Mouse (Mus musculus): ENCODE measurements around the gene Copb2. TPM values are rescaled to one million over a fixed set of nuclear protein-coding genes. Genes with fewer than 3 reads are reported as not detected.

Gene Copb2
- polyA plus RNA-seq (2012; ENCODE audit: insufficient read depth, low replicate concordance): 18.2 TPM in 1 of 2 replicates, not detected in the other

- peaks cover 54% of the 10 kb centered on the region for H3K4me1 ChIP-seq
- H3K4me3 ChIP-seq (replicated peaks): peak within 1 kb of the TSS; percentile 96
- peaks cover 30% of the 10 kb centered on the region for H3K36me3 ChIP-seq (replicated peaks; ENCODE audit: low read length)
- peaks cover 3% of the 10 kb centered on the region for H3K27me3 ChIP-seq (replicated peaks)
- no peak for TF ChIP-seq FLI1 (IDR thresholded peaks at IDR 0.05; ENCODE audit: low read length)
- H3K9me3 ChIP-seq: no peaks in the 10 kb centered on the region
These were observed at the start of gene Copb2 for GRCm38 (mm10) chr9:98563137-98564126. TSS of gene Copb2 (plus strand) at chr9:98563721.

- Histone ChIP-seq H3K4me3 (replicated peaks) (peak overlapping the region; percentile 64), H3K27me3 (replicated peaks) (peaks cover 3% of the 10 kb centered on the region), H3K36me3 (replicated peaks; ENCODE audit: low read length) (peaks cover 6% of the 10 kb centered on the region), H3K4me1 (peaks cover 69% of the 10 kb centered on the region), H3K9me3 (peaks cover 6% of the 10 kb centered on the region; the same call in 1 of the 2 replicates)
- TF ChIP-seq GATA1 (IDR thresholded peaks at IDR 0.05; ENCODE audit: borderline replicate concordance, low read length): no peak
- TF ChIP-seq FLI1 (IDR thresholded peaks at IDR 0.05; ENCODE audit: low read length): no peak
These were observed 39.6 kb upstream of the Copb2 start for GRCm38 (mm10) chr9:98523872-98524271.

GRCm38 (mm10) chr9:98524786-98525542, 38.6 kb upstream of the Copb2 start:
- no peak overlapping the region for H3K4me3 ChIP-seq (replicated peaks)
- no peak for TF ChIP-seq FLI1 (IDR thresholded peaks at IDR 0.05; ENCODE audit: low read length)
- TF ChIP-seq GATA1 (IDR thresholded peaks at IDR 0.05; ENCODE audit: borderline replicate concordance, low read length): no peak

GRCm38 (mm10) chr9:98525543-98525924, 38.0 kb upstream of the Copb2 start:
- H3K4me1 ChIP-seq: peaks cover 54% of the 10 kb centered on the region
- peaks cover under 1% of the 10 kb centered on the region for H3K36me3 ChIP-seq (replicated peaks; ENCODE audit: low read length)
- peaks cover 3% of the 10 kb centered on the region for H3K27me3 ChIP-seq (replicated peaks)
- H3K9me3 ChIP-seq: 0 out of 2 replicates have a peak, but pooled peaks cover under 1% of the 10 kb centered on the region
- H3K4me3 ChIP-seq (replicated peaks): no peak overlapping the region
- TF ChIP-seq FLI1 (IDR thresholded peaks at IDR 0.05; ENCODE audit: low read length) (no peak), GATA1 (IDR thresholded peaks at IDR 0.05; ENCODE audit: borderline replicate concordance, low read length) (no peak)

More at GRCm38 (mm10) chr9:98524786-98525542, 38.6 kb upstream of the Copb2 start:
- H3K36me3 ChIP-seq (replicated peaks; ENCODE audit: low read length): peaks cover 6% of the 10 kb centered on the region
- H3K27me3 ChIP-seq (replicated peaks): peaks cover 3% of the 10 kb centered on the region
- H3K9me3 ChIP-seq: peaks cover 6% of the 10 kb centered on the region; the same call in 1 of the 2 replicates
- peaks cover 58% of the 10 kb centered on the region for H3K4me1 ChIP-seq

GRCm38 (mm10) chr9:98527226-98527625, 36.3 kb upstream of the Copb2 start:
- Histone ChIP-seq H3K4me1 (peaks cover 63% of the 10 kb centered on the region), H3K9me3 (no peaks in the 10 kb centered on the region), H3K27me3 (replicated peaks) (peaks cover 3% of the 10 kb centered on the region), H3K4me3 (replicated peaks) (no peak overlapping the region), H3K36me3 (replicated peaks; ENCODE audit: low read length) (no peaks in the 10 kb centered on the region)
- TF ChIP-seq FLI1 (IDR thresholded peaks at IDR 0.05; ENCODE audit: low read length): no peak
- TF ChIP-seq GATA1 (IDR thresholded peaks at IDR 0.05; ENCODE audit: borderline replicate concordance, low read length): no peak

- Histone ChIP-seq H3K27me3 (replicated peaks) (peaks cover 3% of the 10 kb centered on the region), H3K4me3 (replicated peaks) (no peak overlapping the region), H3K36me3 (replicated peaks; ENCODE audit: low read length) (no peaks in the 10 kb centered on the region), H3K4me1 (peaks cover 56% of the 10 kb centered on the region), H3K9me3 (no peaks in the 10 kb centered on the region)
- TF ChIP-seq GATA1 (IDR thresholded peaks at IDR 0.05; ENCODE audit: borderline replicate concordance, low read length) (no peak), FLI1 (IDR thresholded peaks at IDR 0.05; ENCODE audit: low read length) (no peak)
These were observed 33.7 kb upstream of the Copb2 start for GRCm38 (mm10) chr9:98529776-98530175.

GRCm38 (mm10) chr9:98530999-98531398, 32.5 kb upstream of the Copb2 start:
- TF ChIP-seq GATA1 (IDR thresholded peaks at IDR 0.05; ENCODE audit: borderline replicate concordance, low read length) (no peak), FLI1 (IDR thresholded peaks at IDR 0.05; ENCODE audit: low read length) (no peak)
- no peak overlapping the region for H3K4me3 ChIP-seq (replicated peaks)
- peaks cover 3% of the 10 kb centered on the region for H3K27me3 ChIP-seq (replicated peaks)
- H3K36me3 ChIP-seq (replicated peaks; ENCODE audit: low read length): peaks cover 3% of the 10 kb centered on the region
- H3K4me1 ChIP-seq: peaks cover 44% of the 10 kb centered on the region
- peaks cover 2% of the 10 kb centered on the region; the same call in 1 of the 2 replicates for H3K9me3 ChIP-seq

- Histone ChIP-seq H3K4me3 (replicated peaks) (no peak overlapping the region), H3K4me1 (peaks cover 47% of the 10 kb centered on the region), H3K27me3 (replicated peaks) (no peaks in the 10 kb centered on the region), H3K9me3 (peaks cover 2% of the 10 kb centered on the region; the same call in 1 of the 2 replicates), H3K36me3 (replicated peaks; ENCODE audit: low read length) (peaks cover 3% of the 10 kb centered on the region)
- TF ChIP-seq GATA1 (IDR thresholded peaks at IDR 0.05; ENCODE audit: borderline replicate concordance, low read length): no peak
These were observed 28.7 kb upstream of the Copb2 start for GRCm38 (mm10) chr9:98534675-98535280.

GRCm38 (mm10) chr9:98535763-98536162, 27.8 kb upstream of the Copb2 start:
- peaks cover 46% of the 10 kb centered on the region for H3K4me1 ChIP-seq
- TF ChIP-seq FLI1 (IDR thresholded peaks at IDR 0.05; ENCODE audit: low read length): no peak
- no peak for TF ChIP-seq GATA1 (IDR thresholded peaks at IDR 0.05; ENCODE audit: borderline replicate concordance, low read length)
- H3K4me3 ChIP-seq (replicated peaks): no peak overlapping the region
- H3K36me3 ChIP-seq (replicated peaks; ENCODE audit: low read length): peaks cover 3% of the 10 kb centered on the region
- peaks cover 3% of the 10 kb centered on the region for H3K27me3 ChIP-seq (replicated peaks)
- H3K9me3 ChIP-seq: peaks cover 2% of the 10 kb centered on the region; the same call in 1 of the 2 replicates

Data from megakaryocyte, embryonic 14.5 days (primary cell).